Mouse (Mus musculus) heart, adult 2 months (tissue): ENCODE measurements around the gene Pitpnc1.

ENCODE experiments used
- CTCF ChIP-seq: fragments of 200-600 bp; IDR thresholded peaks from 2 replicates; pipeline ENCODE4 v1.8.1; 2022; ENCODE audit warnings: antibody characterized with exemption, mild to moderate bottlenecking, moderate library complexity
- EP300 ChIP-seq: fragments of 200-500 bp; IDR thresholded peaks from 2 replicates; pipeline ENCODE4 v1.6.1; 2011; ENCODE audit warnings: low read depth, low read length, control low read depth; ENCODE audit not compliant: insufficient read depth

DNA sequence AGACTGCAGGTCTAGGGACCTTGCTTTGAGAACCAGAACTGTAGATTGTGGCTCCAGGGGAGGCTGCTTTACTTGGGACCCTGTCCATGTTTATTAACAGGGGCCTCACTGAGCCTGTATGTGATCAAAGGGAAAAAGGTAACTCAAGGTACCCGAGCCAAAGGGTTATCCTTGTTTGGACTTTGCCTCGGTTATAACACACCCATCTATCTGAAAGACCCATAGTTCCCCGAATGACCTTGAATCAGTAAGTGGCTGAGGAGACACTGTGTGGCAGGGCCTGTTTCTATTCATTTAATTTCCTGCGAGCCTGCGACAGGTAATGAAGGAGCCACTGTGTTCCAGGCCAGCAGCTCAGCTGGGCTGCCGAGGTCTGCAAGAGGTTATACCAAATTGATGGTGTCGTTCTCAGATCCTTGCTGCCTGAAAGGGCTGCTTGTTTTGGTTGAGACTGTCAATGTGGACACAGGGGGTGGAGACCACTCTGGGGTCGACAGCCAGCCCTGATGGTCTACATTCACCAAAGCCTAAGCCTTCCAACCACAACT is 246.8 kb downstream of the Pitpnc1 start:
- no peak for TF ChIP-seq CTCF
- TF ChIP-seq EP300, result no peak
